Mouse (Mus musculus): Measurements from ENCODE around the gene Uqcrq. TPM values are rescaled to one million over a fixed set of nuclear protein-coding genes. Genes with fewer than 3 reads are reported as not detected.
A peak's percentile ranks its signal among the peaks of the same experiment; 100 is the strongest.

The Uqcrq gene
- total RNA-seq (2012; rRNA removed) = 57.8 and 76.9 TPM in 2 replicates

- DNase-seq (ENCODE audit: low read depth, low spot score) = peak; percentile 100
- in situ Hi-C loops (cut with MboI; ENCODE audit: low sequenced_read_pairs in 2 of 2, unreplicated experiment in 2 of 2) = no loop called here
- TF ChIP-seq MAFK (IDR thresholded peaks at IDR 0.05; ENCODE audit: insufficient read depth, low read depth, low read length) (no peak), ZNF384 (IDR thresholded peaks at IDR 0.05; ENCODE audit: low read depth, low read length) (peak; percentile 97), CHD2 (IDR thresholded peaks at IDR 0.05; ENCODE audit: low read depth, low read length) (no peak), ZC3H11A (IDR thresholded peaks at IDR 0.05; ENCODE audit: borderline replicate concordance, low read depth, low read length) (no peak), HCFC1 (IDR thresholded peaks at IDR 0.05; ENCODE audit: borderline replicate concordance, insufficient read depth, low read length) (peak; percentile 71; the same call in 1 of the 2 replicates)
Measured at GRCm38 (mm10) chr11:53430670-53431346, at the start of gene Uqcrq, which contains the start of gene Gdf9. TSS of gene Uqcrq (minus strand) at chr11:53430831. TSS of gene Gdf9 (plus strand) at chr11:53431023.

DNA sequence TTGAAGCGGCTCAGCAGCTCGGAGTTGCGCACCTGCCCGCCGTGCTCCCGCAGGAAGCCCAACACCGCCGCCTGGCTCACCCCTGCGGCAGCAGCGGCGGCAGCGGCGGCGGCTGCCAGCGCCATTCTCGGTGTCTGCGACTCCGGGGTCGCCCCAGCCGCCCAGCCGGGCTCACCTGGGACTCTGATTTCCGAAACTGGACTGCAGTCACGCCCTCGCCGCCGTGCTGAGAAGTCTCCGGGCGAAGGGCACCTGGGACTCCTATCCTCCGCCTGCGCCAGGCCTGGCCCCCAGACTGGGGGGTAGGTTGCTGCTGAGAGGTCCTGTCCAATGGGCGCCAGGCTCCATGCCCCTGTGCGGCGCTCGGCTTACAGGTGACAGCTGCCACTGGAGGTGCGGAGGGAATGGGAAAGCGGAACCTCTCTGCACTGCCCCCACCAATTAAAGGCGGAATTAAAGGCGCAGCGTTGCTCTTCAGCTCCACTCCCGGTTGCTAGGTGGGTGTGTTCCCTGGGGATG is 49.2 kb upstream of the Uqcrq start, which contains the start of the genes Gm9945 and Sowaha:
TSS of gene Gm9945 (plus strand) at position 384 of the 519 bp plus-strand sequence.
TSS of gene Sowaha (minus strand) at position 492 of the 519 bp plus-strand sequence.
- no peak for DNase-seq (ENCODE audit: low read depth, low spot score)
- no peak within 1 kb of the TSS for H3K27ac ChIP-seq (ENCODE audit: insufficient read depth, low read depth, low read length, poor library complexity, severe bottlenecking)
- in situ Hi-C loops (cut with MboI; ENCODE audit: low sequenced_read_pairs in 2 of 2, unreplicated experiment in 2 of 2) = no loop called here

More at GRCm38 (mm10) chr11:53430670-53431346, at the start of gene Uqcrq, which contains the start of gene Gdf9:
- Histone ChIP-seq H3K27ac (ENCODE audit: insufficient read depth, low read depth, low read length, poor library complexity, severe bottlenecking) (peak within 1 kb of the TSS; percentile 86), H3K9me3 (ENCODE audit: control insufficient read depth, insufficient read depth, low read depth, low read length) (no peaks in the 10 kb centered on the region), H3K4me1 (ENCODE audit: control insufficient read depth in 2 of 2, insufficient read depth in 2 of 2, low read length in 2 of 2, poor library complexity in 1 of 2) (peaks cover 0 to 5% of the 10 kb centered on the region in 2 experiments; a peak in 3 of 4 replicates), H3K4me3 (ENCODE audit: insufficient read depth in 1 of 2, low read depth in 1 of 2, low read length in 2 of 2, poor library complexity in 1 of 2, severe bottlenecking in 1 of 2) (peak within 1 kb of the TSS; percentile 77 to 91), H3K9ac (ENCODE audit: insufficient read depth, low read depth, low read length, poor library complexity, severe bottlenecking) (peak within 1 kb of the TSS; percentile 97), H3K36me3 (ENCODE audit: control insufficient read depth, insufficient read depth, low read length, poor library complexity, severe bottlenecking) (peaks cover 5% of the 10 kb centered on the region)

GRCm38 (mm10) chr11:53479171-53479782 is 48.6 kb upstream of the Uqcrq start:
- in situ Hi-C loops (cut with MboI; ENCODE audit: low sequenced_read_pairs in 2 of 2, unreplicated experiment in 2 of 2) = no loop called here
- TF ChIP-seq MAFK (IDR thresholded peaks at IDR 0.05; ENCODE audit: insufficient read depth, low read depth, low read length) (no peak), HCFC1 (IDR thresholded peaks at IDR 0.05; ENCODE audit: borderline replicate concordance, insufficient read depth, low read length) (no peak), CHD2 (IDR thresholded peaks at IDR 0.05; ENCODE audit: low read depth, low read length) (no peak), ZC3H11A (IDR thresholded peaks at IDR 0.05; ENCODE audit: borderline replicate concordance, low read depth, low read length) (no peak), ZNF384 (IDR thresholded peaks at IDR 0.05; ENCODE audit: low read depth, low read length) (no peak)
- peaks cover 0 to 2% of the 10 kb centered on the region in 2 experiments; a peak in 1 of 4 replicates for H3K4me1 ChIP-seq (ENCODE audit: control insufficient read depth in 2 of 2, insufficient read depth in 2 of 2, low read length in 2 of 2, poor library complexity in 1 of 2)
- no peak overlapping the region for H3K27ac ChIP-seq (ENCODE audit: insufficient read depth, low read depth, low read length, poor library complexity, severe bottlenecking)
- no peak for DNase-seq (ENCODE audit: low read depth, low spot score)
- peak overlapping the region; percentile 15; the same call in 1 of the 2 replicates for H3K9ac ChIP-seq (ENCODE audit: insufficient read depth, low read depth, low read length, poor library complexity, severe bottlenecking)
- no peaks in the 10 kb centered on the region for H3K9me3 ChIP-seq (ENCODE audit: control insufficient read depth, insufficient read depth, low read depth, low read length)
- no peaks in the 10 kb centered on the region for H3K36me3 ChIP-seq (ENCODE audit: control insufficient read depth, insufficient read depth, low read length, poor library complexity, severe bottlenecking)
- peak overlapping the region; percentile 61 to 67 for H3K4me3 ChIP-seq (ENCODE audit: insufficient read depth in 1 of 2, low read depth in 1 of 2, low read length in 2 of 2, poor library complexity in 1 of 2, severe bottlenecking in 1 of 2)

More for the DNA sequence above, 49.2 kb upstream of the Uqcrq start, which contains the start of the genes Gm9945 and Sowaha:
- peaks cover 0 to 2% of the 10 kb centered on the region in 2 experiments; a peak in 1 of 4 replicates for H3K4me1 ChIP-seq (ENCODE audit: control insufficient read depth in 2 of 2, insufficient read depth in 2 of 2, low read length in 2 of 2, poor library complexity in 1 of 2)
- peak within 1 kb of the TSS; percentile 15; the same call in 1 of the 2 replicates for H3K9ac ChIP-seq (ENCODE audit: insufficient read depth, low read depth, low read length, poor library complexity, severe bottlenecking)
- TF ChIP-seq MAFK (IDR thresholded peaks at IDR 0.05; ENCODE audit: insufficient read depth, low read depth, low read length) = no peak
- 0 out of 2 replicates have a peak, but pooled peaks have one; percentile 13 for TF ChIP-seq HCFC1 (IDR thresholded peaks at IDR 0.05; ENCODE audit: borderline replicate concordance, insufficient read depth, low read length)
- TF ChIP-seq ZNF384 (IDR thresholded peaks at IDR 0.05; ENCODE audit: low read depth, low read length) = no peak
- no peak for TF ChIP-seq CHD2 (IDR thresholded peaks at IDR 0.05; ENCODE audit: low read depth, low read length)
- no peak for TF ChIP-seq ZC3H11A (IDR thresholded peaks at IDR 0.05; ENCODE audit: borderline replicate concordance, low read depth, low read length)
- H3K9me3 ChIP-seq (ENCODE audit: control insufficient read depth, insufficient read depth, low read depth, low read length) = no peaks in the 10 kb centered on the region
- H3K36me3 ChIP-seq (ENCODE audit: control insufficient read depth, insufficient read depth, low read length, poor library complexity, severe bottlenecking) = no peaks in the 10 kb centered on the region
- H3K4me3 ChIP-seq (ENCODE audit: insufficient read depth in 1 of 2, low read depth in 1 of 2, low read length in 2 of 2, poor library complexity in 1 of 2, severe bottlenecking in 1 of 2) = peak within 1 kb of the TSS; percentile 61 to 67

- H3K27ac ChIP-seq (ENCODE audit: insufficient read depth, low read depth, low read length, poor library complexity, severe bottlenecking) = no peak overlapping the region
Measured at GRCm38 (mm10) chr11:53478383-53479170, 47.9 kb upstream of the Uqcrq start.

More at GRCm38 (mm10) chr11:53478383-53479170, 47.9 kb upstream of the Uqcrq start:
- Histone ChIP-seq H3K4me1 (ENCODE audit: control insufficient read depth in 2 of 2, insufficient read depth in 2 of 2, low read length in 2 of 2, poor library complexity in 1 of 2) (peaks cover 0 to 2% of the 10 kb centered on the region in 2 experiments; a peak in 1 of 4 replicates), H3K36me3 (ENCODE audit: control insufficient read depth, insufficient read depth, low read length, poor library complexity, severe bottlenecking) (no peaks in the 10 kb centered on the region), H3K9me3 (ENCODE audit: control insufficient read depth, insufficient read depth, low read depth, low read length) (no peaks in the 10 kb centered on the region), H3K4me3 (ENCODE audit: insufficient read depth in 1 of 2, low read depth in 1 of 2, low read length in 2 of 2, poor library complexity in 1 of 2, severe bottlenecking in 1 of 2) (peak overlapping the region; percentile 61 to 67), H3K9ac (ENCODE audit: insufficient read depth, low read depth, low read length, poor library complexity, severe bottlenecking) (peak overlapping the region; percentile 15; the same call in 1 of the 2 replicates)
- in situ Hi-C loops (cut with MboI; ENCODE audit: low sequenced_read_pairs in 2 of 2, unreplicated experiment in 2 of 2) = no loop called here
- no peak for DNase-seq (ENCODE audit: low read depth, low spot score)
- no peak for TF ChIP-seq MAFK (IDR thresholded peaks at IDR 0.05; ENCODE audit: insufficient read depth, low read depth, low read length)

Data from ES-E14 (cell line).